Mouse (Mus musculus) heart, adult 8-10 months (tissue): Measurements from ENCODE around the gene Pnpla6. TPM values are rescaled to one million over a fixed set of nuclear protein-coding genes. Genes with fewer than 3 reads are reported as not detected.

Experiments used
- DNase-seq: peaks from one replicate; pipeline ENCODE4 v3.0.0; 2022; ENCODE audit warnings: low spot score
- total RNA-seq, 4 experiments: library from RNA; stranded (reverse); gene quantifications; 2 replicates each; pipeline ENCODE4 v1.2.4; 2022

Pnpla6 gene
- 1 to 10 TPM; 8.8 to 9.8 (median 9.6) TPM for total RNA-seq

- peak; percentile 92 for DNase-seq
These were observed at the start of gene Pnpla6 for GRCm38 (mm10) chr8:3515260-3515671. TSS of gene Pnpla6 (plus strand) at chr8:3515384.

GRCm38 (mm10) chr8:3467006-3467885 is 47.9 kb upstream of the Pnpla6 start, which contains the start of gene Pex11g:
TSS of gene Pex11g (minus strand) at chr8:3467680.
- DNase-seq, result peak; percentile 98

GRCm38 (mm10) chr8:3467886-3468545 is 47.2 kb upstream of the Pnpla6 start:
- DNase-seq, result no peak

GRCm38 (mm10) chr8:3468838-3469237 is 46.3 kb upstream of the Pnpla6 start:
- no peak for DNase-seq

- no peak for DNase-seq
These were observed 44.6 kb upstream of the Pnpla6 start, which contains the start of gene Tex45 for GRCm38 (mm10) chr8:3470562-3470961. TSS of gene Tex45 (plus strand) at chr8:3470862.

GRCm38 (mm10) chr8:3475715-3476429 is 39.3 kb upstream of the Pnpla6 start:
- no peak for DNase-seq

GRCm38 (mm10) chr8:3480221-3480785 is 34.9 kb upstream of the Pnpla6 start:
- DNase-seq, result no peak

GRCm38 (mm10) chr8:3481605-3482004 is 33.6 kb upstream of the Pnpla6 start:
- DNase-seq, result no peak

GRCm38 (mm10) chr8:3482240-3482740 is 32.9 kb upstream of the Pnpla6 start:
- no peak for DNase-seq

- no peak for DNase-seq
These were observed 31.6 kb upstream of the Pnpla6 start for GRCm38 (mm10) chr8:3483546-3483945.

- DNase-seq, result no peak
These were observed 30.0 kb upstream of the Pnpla6 start for GRCm38 (mm10) chr8:3485192-3485591.

- peak; percentile 40 for DNase-seq
These were observed 22.0 kb upstream of the Pnpla6 start, which contains the start of gene Zfp358 for GRCm38 (mm10) chr8:3492901-3493844. TSS of gene Zfp358 (plus strand) at chr8:3493138.

GRCm38 (mm10) chr8:3493845-3494208 is 21.4 kb upstream of the Pnpla6 start:
- no peak for DNase-seq

GRCm38 (mm10) chr8:3495578-3496427 is 19.4 kb upstream of the Pnpla6 start:
- no peak for DNase-seq

- DNase-seq, result no peak
These were observed 18.8 kb upstream of the Pnpla6 start for GRCm38 (mm10) chr8:3496428-3496748.

- DNase-seq, result no peak
These were observed 16.6 kb upstream of the Pnpla6 start for GRCm38 (mm10) chr8:3498583-3498982.

GRCm38 (mm10) chr8:3499751-3500150 is 15.4 kb upstream of the Pnpla6 start:
- DNase-seq, result no peak

GRCm38 (mm10) chr8:3500235-3501090 is 14.7 kb upstream of the Pnpla6 start, which contains the start of gene Mcoln1:
TSS of gene Mcoln1 (plus strand) at chr8:3500457.
- peak; percentile 98 for DNase-seq
